Mouse (Mus musculus) heart, embryonic 13.5 days (tissue): ENCODE data around the gene D430042O09Rik. TPM values are rescaled to one million over a fixed set of nuclear protein-coding genes. Genes with fewer than 3 reads are reported as not detected.

Source experiments
- ATAC-seq: fragments of 200-750 bp; cut with Nextera tagmentation; 2 replicates; pipeline ENCODE4 v1.8.0; 2017; ENCODE audit warnings: moderate TSS enrichment; ENCODE audit not compliant: insufficient number of reproducible peaks, low FRiP score, low TSS enrichment; ENCODE audit errors: extremely low read depth
- H3K27ac ChIP-seq: fragments of 300-500 bp; sonication (generic); replicated peaks from 2 replicates; pipeline ENCODE4 v1.5.1; 2015; ENCODE audit warnings: moderate library complexity, mild to moderate bottlenecking, inconsistent platforms
- H3K27me3 ChIP-seq: fragments of 300-500 bp; sonication (generic); replicated peaks from 2 replicates; pipeline ENCODE4 v1.6.1; 2015; ENCODE audit warnings: mild to moderate bottlenecking, inconsistent platforms
- H3K36me3 ChIP-seq: fragments of 300-500 bp; sonication (generic); 2 replicates; pipeline ENCODE4 v1.6.1; 2015; ENCODE audit warnings: mild to moderate bottlenecking, inconsistent platforms
- H3K4me1 ChIP-seq: fragments of 300-500 bp; sonication (generic); 2 replicates; pipeline ENCODE4 v1.6.1; 2015; ENCODE audit warnings: inconsistent platforms
- H3K4me2 ChIP-seq: fragments of 300-500 bp; sonication (generic); 2 replicates; pipeline ENCODE4 v1.6.1; 2015; ENCODE audit warnings: inconsistent platforms, mild to moderate bottlenecking, moderate library complexity
- H3K4me3 ChIP-seq: fragments of 300-500 bp; sonication (generic); 2 replicates; pipeline ENCODE4 v1.5.1; 2015; ENCODE audit warnings: moderate library complexity, mild to moderate bottlenecking, inconsistent platforms
- H3K9ac ChIP-seq: fragments of 300-500 bp; sonication (generic); 2 replicates; pipeline ENCODE4 v1.6.1; 2015; ENCODE audit warnings: inconsistent platforms, mild to moderate bottlenecking, moderate library complexity
- H3K9me3 ChIP-seq: fragments of 300-500 bp; sonication (generic); 2 replicates; pipeline ENCODE4 v1.6.1; 2016; ENCODE audit warnings: inconsistent platforms
- WGBS: fragments of 180-500 bp; shearing (Covaris S2); methylation state at CpG from one replicate; pipeline ENCODE4 v1.1.7; 2015; ENCODE audit warnings: mixed read lengths; 5-methylcytosine and 5-hydroxymethylcytosine counted together
- polyA plus RNA-seq: library from polyadenylated mRNA; unstranded; fragments of >200 nt; fragmentation: Nextera tagmentation; extraction: Ambion mirVana; gene quantifications from 2 replicates; pipeline ENCODE4 v1.2.1, GENCODE M21; 2015

The D430042O09Rik gene
- polyA plus RNA-seq, 1 experiment from 2014 or later: 6.9 TPM

GRCm38 (mm10) chr7:125762883-125763830 lies 55.5 kb downstream of the D430042O09Rik start:
- no peak overlapping the region for H3K4me3 ChIP-seq
- no peak overlapping the region for H3K4me2 ChIP-seq
- no peak for ATAC-seq
- WGBS: 71% methylated on average over 7 of the region's 7 CpGs
- peaks cover 86% of the 10 kb centered on the region for H3K4me1 ChIP-seq
- peaks cover 15% of the 10 kb centered on the region for H3K36me3 ChIP-seq
- H3K27ac ChIP-seq: peak overlapping the region; percentile 97
- H3K9ac ChIP-seq: peak overlapping the region; percentile 12
- no peaks in the 10 kb centered on the region for H3K9me3 ChIP-seq
- H3K27me3 ChIP-seq: no peaks in the 10 kb centered on the region

DNA sequence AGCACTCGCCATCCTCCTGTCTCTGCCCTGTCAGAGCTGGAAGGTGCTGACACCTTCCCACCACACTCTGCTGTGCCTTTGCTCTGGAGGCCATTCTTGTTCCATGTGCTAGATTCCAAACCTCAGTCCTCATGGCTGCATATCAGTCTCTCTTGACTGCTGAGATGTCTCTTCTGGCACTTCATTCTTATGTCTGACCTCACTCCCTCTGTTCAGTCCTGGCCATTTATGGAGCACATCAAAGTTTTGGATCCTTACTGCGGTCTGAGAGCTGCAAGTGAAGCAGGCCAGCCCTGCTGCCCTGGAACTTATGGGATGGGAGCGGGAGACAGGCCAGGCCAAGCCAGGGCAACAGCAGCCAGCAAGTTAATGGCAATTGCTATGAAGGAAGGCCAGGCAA lies 56.7 kb downstream of the D430042O09Rik start:
- peak; percentile 58; the same call in 1 of the 2 replicates for ATAC-seq
- H3K27ac ChIP-seq: peak overlapping the region; percentile 97
- peaks cover 85% of the 10 kb centered on the region for H3K4me1 ChIP-seq
- H3K4me3 ChIP-seq: no peak overlapping the region
- no peaks in the 10 kb centered on the region for H3K27me3 ChIP-seq
- H3K9ac ChIP-seq: peak overlapping the region; percentile 70
- H3K36me3 ChIP-seq: peaks cover 15% of the 10 kb centered on the region
- no peaks in the 10 kb centered on the region for H3K9me3 ChIP-seq
- WGBS: 36% methylated on average over 3 of the region's 3 CpGs
- H3K4me2 ChIP-seq: no peak overlapping the region

- H3K4me2 ChIP-seq: peak overlapping the region; percentile 35
- H3K27ac ChIP-seq: peak overlapping the region; percentile 84
- H3K9me3 ChIP-seq: no peaks in the 10 kb centered on the region
- H3K27me3 ChIP-seq: no peaks in the 10 kb centered on the region
- WGBS: 44% methylated on average over 9 of the region's 9 CpGs
- H3K4me1 ChIP-seq: peaks cover 76% of the 10 kb centered on the region
- H3K36me3 ChIP-seq: peaks cover 8% of the 10 kb centered on the region
- ATAC-seq: no peak
- H3K9ac ChIP-seq: peak overlapping the region; percentile 64
- no peak overlapping the region for H3K4me3 ChIP-seq
Measured at GRCm38 (mm10) chr7:125766976-125767831, 59.5 kb downstream of the D430042O09Rik start.

DNA sequence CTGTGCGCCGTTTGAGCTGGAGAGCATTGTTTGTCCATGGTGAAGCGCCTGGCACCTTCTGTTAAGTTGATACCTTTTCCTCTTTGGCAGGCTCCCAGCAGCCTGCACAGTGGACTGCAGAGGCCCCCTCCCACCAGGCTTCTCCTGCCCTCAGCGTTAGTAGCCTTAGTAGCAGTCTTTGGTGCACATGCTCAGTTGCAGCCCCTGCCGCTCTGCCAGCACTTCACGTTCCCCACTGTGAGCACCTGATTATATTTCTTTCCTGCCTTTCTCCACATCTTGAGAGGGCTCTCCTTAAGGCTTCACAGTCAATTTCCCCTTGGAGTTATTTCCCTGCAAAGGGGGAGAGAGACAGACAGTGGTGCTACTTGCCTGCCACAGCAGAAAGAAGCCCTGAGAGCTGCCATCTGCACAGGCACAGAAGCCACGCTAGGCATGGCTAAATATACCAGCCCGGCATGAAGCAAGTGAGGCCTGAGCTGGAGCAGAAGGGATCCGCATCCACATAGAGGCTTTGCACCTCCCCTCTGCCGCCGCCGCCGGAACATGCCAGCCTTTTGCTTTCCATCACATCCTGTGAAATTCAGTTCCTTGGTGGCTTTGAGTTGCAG lies 65.4 kb downstream of the D430042O09Rik start:
- Histone ChIP-seq H3K4me1 (peaks cover 30% of the 10 kb centered on the region), H3K9ac (peak overlapping the region; percentile 45; the same call in 1 of the 2 replicates), H3K4me3 (no peak overlapping the region), H3K9me3 (no peaks in the 10 kb centered on the region), H3K4me2 (peak overlapping the region; percentile 16; the same call in 1 of the 2 replicates), H3K27ac (peak overlapping the region; percentile 72), H3K36me3 (peaks cover 28% of the 10 kb centered on the region), H3K27me3 (no peaks in the 10 kb centered on the region)
- 0 out of 2 replicates have a peak, but pooled peaks have one; percentile 31 for ATAC-seq
- 61% methylated on average over 13 of the region's 13 CpGs for WGBS

- ATAC-seq: no peak
- Histone ChIP-seq H3K9ac (no peak overlapping the region), H3K9me3 (no peaks in the 10 kb centered on the region), H3K27me3 (no peaks in the 10 kb centered on the region), H3K4me2 (no peak overlapping the region), H3K36me3 (peaks cover 15% of the 10 kb centered on the region), H3K27ac (no peak overlapping the region), H3K4me1 (0 out of 2 replicates have a peak, but pooled peaks cover 4% of the 10 kb centered on the region), H3K4me3 (no peak overlapping the region)
- 67% methylated on average over 1 of the region's 1 CpGs for WGBS
Measured at GRCm38 (mm10) chr7:125783206-125783605, 75.5 kb downstream of the D430042O09Rik start.

GRCm38 (mm10) chr7:125786105-125786504 lies 78.4 kb downstream of the D430042O09Rik start:
- Histone ChIP-seq H3K4me2 (no peak overlapping the region), H3K27ac (no peak overlapping the region), H3K9ac (no peak overlapping the region), H3K4me1 (peaks cover 8% of the 10 kb centered on the region), H3K9me3 (no peaks in the 10 kb centered on the region), H3K27me3 (no peaks in the 10 kb centered on the region), H3K4me3 (no peak overlapping the region), H3K36me3 (peaks cover 7% of the 10 kb centered on the region)
- WGBS: 75% methylated on average over 5 of the region's 5 CpGs
- no peak for ATAC-seq

DNA sequence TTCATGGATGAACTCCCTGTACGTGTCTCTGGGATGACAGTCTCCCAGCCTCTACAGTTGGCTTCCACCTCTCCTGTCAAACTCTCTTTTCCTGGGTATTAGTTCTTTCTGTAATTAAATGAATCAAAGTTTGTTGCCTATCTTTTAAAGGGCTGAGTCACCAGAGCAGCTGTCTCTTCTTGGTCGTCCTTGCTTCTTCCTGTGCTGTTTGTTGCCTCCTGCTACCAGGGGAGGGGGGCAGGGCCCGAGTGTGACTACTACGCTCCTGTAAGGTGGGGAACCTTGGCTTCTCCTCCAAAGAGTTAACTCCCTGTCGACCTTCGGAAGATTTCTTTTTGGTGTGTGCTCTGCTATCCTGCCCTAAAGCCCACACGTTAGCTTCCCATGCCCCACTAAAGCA lies 79.4 kb downstream of the D430042O09Rik start:
- Histone ChIP-seq H3K4me3 (no peak overlapping the region), H3K36me3 (peaks cover 4% of the 10 kb centered on the region; the same call in 1 of the 2 replicates), H3K27ac (no peak overlapping the region), H3K4me2 (no peak overlapping the region), H3K9me3 (no peaks in the 10 kb centered on the region), H3K9ac (no peak overlapping the region), H3K27me3 (no peaks in the 10 kb centered on the region), H3K4me1 (peaks cover 8% of the 10 kb centered on the region)
- WGBS: 55% methylated on average over 7 of the region's 7 CpGs
- no peak for ATAC-seq

GRCm38 (mm10) chr7:125790039-125790438 lies 82.4 kb downstream of the D430042O09Rik start:
- Histone ChIP-seq H3K36me3 (peaks cover 1% of the 10 kb centered on the region; the same call in 1 of the 2 replicates), H3K9ac (no peak overlapping the region), H3K9me3 (no peaks in the 10 kb centered on the region), H3K4me3 (no peak overlapping the region), H3K27me3 (no peaks in the 10 kb centered on the region), H3K4me1 (peaks cover 24% of the 10 kb centered on the region), H3K4me2 (no peak overlapping the region), H3K27ac (no peak overlapping the region)
- 63% methylated on average over 8 of the region's 8 CpGs for WGBS
- no peak for ATAC-seq

GRCm38 (mm10) chr7:125806571-125806970 lies 98.9 kb downstream of the D430042O09Rik start:
- Histone ChIP-seq H3K27me3 (no peaks in the 10 kb centered on the region), H3K4me3 (no peak overlapping the region), H3K27ac (no peak overlapping the region), H3K9me3 (no peaks in the 10 kb centered on the region), H3K36me3 (no peaks in the 10 kb centered on the region), H3K4me1 (0 out of 2 replicates have a peak, but pooled peaks cover 7% of the 10 kb centered on the region), H3K9ac (no peak overlapping the region), H3K4me2 (no peak overlapping the region)
- WGBS: 69% methylated on average over 1 of the region's 1 CpGs
- no peak for ATAC-seq

- Histone ChIP-seq H3K9me3 (no peaks in the 10 kb centered on the region), H3K4me3 (no peak overlapping the region), H3K27ac (no peak overlapping the region), H3K27me3 (no peaks in the 10 kb centered on the region), H3K4me2 (no peak overlapping the region), H3K36me3 (peaks cover 6% of the 10 kb centered on the region), H3K4me1 (no peaks in the 10 kb centered on the region), H3K9ac (no peak overlapping the region)
- 67% methylated on average over 3 of the region's 3 CpGs for WGBS
- no peak for ATAC-seq
Measured at GRCm38 (mm10) chr7:125808210-125808609, 100.5 kb downstream of the D430042O09Rik start.

- Histone ChIP-seq H3K27ac (no peak overlapping the region), H3K4me1 (no peaks in the 10 kb centered on the region), H3K4me2 (no peak overlapping the region), H3K9me3 (no peaks in the 10 kb centered on the region), H3K36me3 (peaks cover 37% of the 10 kb centered on the region), H3K27me3 (no peaks in the 10 kb centered on the region), H3K9ac (no peak overlapping the region), H3K4me3 (no peak overlapping the region)
- WGBS: 72% methylated on average over 8 of the region's 8 CpGs
- ATAC-seq: no peak
Measured at GRCm38 (mm10) chr7:125812721-125813120, 105.0 kb downstream of the D430042O09Rik start.
